ENCODE assay signal across 13 mouse cellular contexts in the genomic region with DNA sequence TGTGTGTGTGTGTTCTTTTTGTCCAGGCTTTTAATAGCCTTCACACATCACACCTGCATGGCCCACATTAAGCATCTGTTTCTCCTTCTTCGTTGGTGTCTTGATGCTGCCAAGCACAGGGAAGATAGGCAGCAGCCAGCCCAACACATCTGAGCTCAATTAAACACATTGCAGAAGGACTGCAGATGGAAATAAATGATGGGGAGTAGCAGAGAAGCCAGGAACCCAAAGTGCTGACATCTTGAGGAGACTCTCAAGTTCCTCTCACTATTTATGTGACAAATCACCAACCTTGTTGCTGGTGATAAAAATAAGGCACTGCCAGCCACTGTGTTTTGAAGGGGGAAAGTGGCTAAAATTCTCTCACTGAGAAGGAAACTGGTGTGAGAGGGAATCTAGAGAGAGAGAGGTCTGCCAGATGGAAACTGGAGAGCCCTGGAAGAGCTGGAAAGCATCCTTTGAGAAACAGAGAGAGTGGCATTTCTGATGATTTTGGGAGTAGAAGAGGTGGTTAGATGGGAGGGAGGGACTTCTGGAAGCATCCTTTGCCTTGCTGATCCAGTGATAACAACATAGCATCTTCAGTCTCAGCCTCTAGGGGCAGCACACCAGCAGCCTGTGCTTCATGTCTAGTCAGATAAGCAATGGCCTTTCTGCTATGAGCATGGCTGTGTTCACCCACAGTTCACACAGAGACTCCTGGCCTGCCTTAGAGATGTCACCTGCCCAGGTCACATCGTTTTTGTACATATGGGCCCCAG.
DNase-seq lines count a peak whose midpoint lies in the region; ATAC-seq and TF ChIP-seq lines count a peak whose summit lies in the region.
"Had no signal": no experiment of that assay in that cellular context is flagged by ENCODE, and none has a peak within 500 bp of the region (broad histone marks: within the 10 kb centered on the region; RNA-seq: fewer than 3 reads in every experiment).

No protein-coding gene starts in this region.

- intact Hi-C loops in gastrocnemius, adult 2 months (cut with DNase I), result no loop called here
- intact Hi-C loops in gastrocnemius, postnatal 36 days (cut with DNase I), result no loop called here

- no peaks in the 10 kb centered on the region for H3K27me3 ChIP-seq in stomach, postnatal 0 days (ENCODE audit: control insufficient read depth, insufficient read depth, low read length)
- H3K27me3 ChIP-seq: liver, embryonic 13.5 days had no signal

- no peak overlapping the region for H3K9ac ChIP-seq in stomach, postnatal 0 days (ENCODE audit: low read length)
- H3K9ac ChIP-seq: liver, embryonic 13.5 days had no signal

- TF ChIP-seq CTCF in gastrocnemius, adult 2 months (IDR thresholded peaks at IDR 0.05), result 0 out of 2 replicates have a peak, but pooled peaks have one; percentile 2
- peak; percentile 32; the same call in 1 of the 2 replicates for TF ChIP-seq CTCF in stomach, postnatal 0 days (IDR thresholded peaks at IDR 0.05; ENCODE audit: low read depth)

- H3K9me3 ChIP-seq in stomach, postnatal 0 days (ENCODE audit: control insufficient read depth, low read length), result no peaks in the 10 kb centered on the region
- H3K9me3 ChIP-seq: heart, embryonic 10.5 days; liver, embryonic 13.5 days had no signal

- 51% methylated on average over 2 of the region's 2 CpGs for WGBS in stomach, postnatal 0 days

- no peak overlapping the region for H3K4me3 ChIP-seq in gastrocnemius, adult 2 months
- H3K4me3 ChIP-seq in stomach, postnatal 0 days (ENCODE audit: low read depth, low read length), result no peak overlapping the region
- H3K4me3 ChIP-seq: heart, embryonic 10.5 days; liver, embryonic 13.5 days had no signal

- no peak overlapping the region for H3K27ac ChIP-seq in gastrocnemius, adult 2 months
- H3K27ac ChIP-seq in stomach, postnatal 0 days (replicated peaks), result no peak overlapping the region
- H3K27ac ChIP-seq: heart, embryonic 10.5 days; liver, embryonic 13.5 days had no signal

- no peak for DNase-seq in gastrocnemius, adult 2 months
- DNase-seq in gastrocnemius, postnatal 36 days, result no peak
- DNase-seq in right cerebral cortex, adult 18-20 months, result peak; percentile 51
- DNase-seq in right cerebral cortex, postnatal 4 days, result no peak
- peak; percentile 37 for DNase-seq in left cerebral cortex, adult 11 months (ENCODE audit: low spot score)
- DNase-seq in stomach, postnatal 0 days (ENCODE audit: low spot score), result no peak
- DNase-seq in kidney, adult 9 months, result no peak
- DNase-seq in kidney, postnatal 10 days, result no peak
- DNase-seq: cerebellum, adult 11 months; liver, embryonic 13.5 days; thymus, adult 18-20 months had no signal

- H3K36me3 ChIP-seq in stomach, postnatal 0 days (ENCODE audit: control insufficient read depth, insufficient read depth, low read length), result no peaks in the 10 kb centered on the region
- H3K36me3 ChIP-seq: heart, embryonic 10.5 days; liver, embryonic 13.5 days had no signal

- no peak for TF ChIP-seq EP300 in stomach, postnatal 0 days (optimal IDR thresholded peaks at IDR 0.05)

- ATAC-seq in stomach, postnatal 0 days (ENCODE audit: low FRiP score, low TSS enrichment), result no peak

- no peak overlapping the region for H3K4me2 ChIP-seq in stomach, postnatal 0 days (replicated peaks; ENCODE audit: low read depth)
- H3K4me2 ChIP-seq: liver, embryonic 13.5 days; midbrain, embryonic 11.5 days had no signal

- no peaks in the 10 kb centered on the region for H3K4me1 ChIP-seq in stomach, postnatal 0 days (replicated peaks; ENCODE audit: control insufficient read depth, insufficient read depth)
- H3K4me1 ChIP-seq: heart, embryonic 10.5 days; liver, embryonic 13.5 days had no signal

Comparison
In these comparisons a context has a peak if more than half of its experiments do, and no peak if none do; other contexts are left out.
1. DNase-seq: peak in right cerebral cortex, adult 18-20 months (single experiment) and left cerebral cortex, adult 11 months (single experiment); none in gastrocnemius, adult 2 months (single experiment), gastrocnemius, postnatal 36 days (0 of 2), right cerebral cortex, postnatal 4 days (single experiment), stomach, postnatal 0 days (single experiment), kidney, adult 9 months (single experiment) and kidney, postnatal 10 days (single experiment).